Mouse (Mus musculus): ENCODE results near the gene Prss35. TPM values are rescaled to one million over a fixed set of nuclear protein-coding genes. Genes with fewer than 3 reads are reported as not detected.

Prss35 gene
- total RNA-seq (2015) (not detected in 2 replicates), total RNA-seq (2017) (not detected in 2 replicates)

DNA sequence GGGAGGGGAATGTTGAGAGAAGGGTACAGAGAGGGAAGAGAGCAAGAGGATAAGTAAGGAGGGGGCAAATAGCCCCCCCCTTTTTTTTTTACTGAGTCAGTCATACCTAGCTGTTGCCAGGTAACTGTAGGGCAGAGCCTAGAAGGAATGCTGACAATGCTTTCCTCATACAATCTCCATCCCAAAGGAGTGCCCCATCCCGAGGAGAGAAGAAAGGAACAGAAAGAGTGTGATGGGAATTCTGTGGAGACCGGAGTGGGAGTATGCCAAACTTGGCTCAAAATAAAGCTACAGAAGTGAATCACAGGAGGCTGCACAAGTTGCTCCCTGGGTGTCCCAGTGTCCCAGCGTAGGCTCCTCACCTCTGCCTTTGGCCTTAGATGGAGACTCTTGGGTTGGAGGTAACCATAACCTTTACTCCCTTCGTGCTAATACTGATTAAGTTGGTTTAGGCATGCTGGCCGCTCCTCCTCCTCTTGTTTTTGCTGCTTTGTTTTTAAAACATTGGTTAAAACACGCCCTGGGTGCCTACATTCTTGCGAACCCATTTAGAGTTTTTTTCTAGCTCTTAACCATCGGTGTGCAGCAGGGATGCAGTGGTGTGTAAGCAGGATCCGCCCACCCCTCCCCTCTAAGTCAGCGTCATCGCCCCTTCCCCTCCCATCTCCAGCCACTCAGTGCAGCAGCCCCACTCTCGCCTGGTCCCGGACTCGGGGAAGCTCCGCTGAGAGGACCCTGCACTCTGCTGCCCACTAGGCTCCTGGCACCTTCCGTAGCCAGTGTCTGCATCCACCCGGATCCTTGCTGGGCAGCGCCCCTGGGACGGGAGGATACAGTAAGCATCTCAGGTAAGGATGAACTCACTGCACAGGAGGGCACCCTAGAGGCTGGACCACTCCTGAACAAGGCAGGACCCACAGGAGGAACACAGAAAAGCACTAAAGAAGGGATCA is at the start of gene Prss35:
Gene Prss35 (plus strand): TSS at position 691 of the 953 bp plus-strand sequence.
- no peak for ATAC-seq (replicated peaks; ENCODE audit: poor library complexity)

DNA sequence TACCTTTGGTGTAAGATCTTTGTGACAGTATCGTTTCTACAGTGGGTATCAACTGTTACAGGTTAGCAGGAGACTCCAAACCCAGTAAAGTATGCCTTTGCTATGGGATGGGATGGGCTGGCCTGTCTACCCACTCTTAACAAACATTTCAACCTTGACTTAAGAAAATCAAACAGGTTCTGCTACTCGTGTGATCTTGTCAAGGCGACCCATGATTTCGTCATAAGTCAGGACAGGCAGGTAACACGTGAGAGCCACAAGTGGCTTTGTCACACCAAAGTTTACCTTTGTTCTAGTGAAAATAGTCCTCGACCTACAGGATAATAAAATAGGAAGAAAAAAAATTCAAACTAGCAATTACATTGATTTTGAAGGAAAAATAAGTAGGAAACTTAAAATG is 49.5 kb upstream of the Prss35 start:
- ATAC-seq (replicated peaks; ENCODE audit: poor library complexity), result no peak

- ATAC-seq (replicated peaks; ENCODE audit: poor library complexity), result no peak
These were observed 48.8 kb upstream of the Prss35 start for GRCm38 (mm10) chr9:86694644-86695043.

- peak; percentile 23 for ATAC-seq (replicated peaks; ENCODE audit: poor library complexity)
These were observed 48.1 kb upstream of the Prss35 start for GRCm38 (mm10) chr9:86695199-86695817.

GRCm38 (mm10) chr9:86695818-86696261 is 47.6 kb upstream of the Prss35 start, which contains the start of gene Me1:
Gene Me1 (minus strand): TSS chr9:86695953.
- ATAC-seq (replicated peaks; ENCODE audit: poor library complexity), result peak; percentile 81

GRCm38 (mm10) chr9:86701264-86701663 is 42.2 kb upstream of the Prss35 start:
- ATAC-seq (replicated peaks; ENCODE audit: poor library complexity), result no peak

GRCm38 (mm10) chr9:86701844-86702243 is 41.6 kb upstream of the Prss35 start:
- no peak for ATAC-seq (replicated peaks; ENCODE audit: poor library complexity)

DNA sequence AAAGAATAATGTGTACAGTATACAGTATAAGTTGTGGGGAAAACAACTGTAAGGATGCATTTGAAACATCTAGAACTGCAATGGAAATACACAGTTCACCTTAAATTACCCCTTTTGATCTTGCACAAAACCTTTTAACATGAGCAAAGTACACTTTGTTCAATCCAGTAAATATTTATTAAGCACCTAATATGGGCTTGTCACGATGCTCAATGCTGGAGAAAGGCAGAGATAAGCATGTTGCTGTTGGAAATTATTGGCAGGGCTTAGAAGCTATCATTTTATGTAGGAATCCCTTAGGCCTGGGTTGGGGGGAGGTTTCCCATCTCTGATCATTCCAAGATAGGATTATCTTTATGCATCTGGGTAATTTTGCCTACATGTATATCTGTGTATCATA is 36.0 kb upstream of the Prss35 start:
- no peak for ATAC-seq (replicated peaks; ENCODE audit: poor library complexity)

DNA sequence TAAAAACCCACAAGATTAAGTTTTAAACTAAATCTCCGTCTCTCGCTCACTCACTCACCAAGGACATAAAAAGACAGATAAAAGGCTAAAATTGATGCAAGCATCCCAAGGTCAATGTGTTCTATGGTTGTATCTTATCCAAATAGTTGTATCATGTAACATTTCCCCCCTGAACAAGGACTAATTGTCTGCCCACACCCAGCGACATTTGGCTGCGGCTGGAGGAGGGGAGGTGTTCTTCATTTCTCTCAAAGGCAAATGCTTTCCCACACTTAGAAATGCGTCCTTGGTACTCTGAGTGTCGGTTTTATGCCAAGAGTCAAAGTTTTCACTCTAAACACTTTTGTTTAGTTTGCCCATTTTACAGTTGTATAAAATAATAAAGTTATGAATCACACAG is 34.5 kb upstream of the Prss35 start:
- no peak for ATAC-seq (replicated peaks; ENCODE audit: poor library complexity)

GRCm38 (mm10) chr9:86710091-86710634 is 33.3 kb upstream of the Prss35 start:
- no peak for ATAC-seq (replicated peaks; ENCODE audit: poor library complexity)

- no peak for ATAC-seq (replicated peaks; ENCODE audit: poor library complexity)
These were observed 30.8 kb upstream of the Prss35 start for GRCm38 (mm10) chr9:86712648-86713047.

GRCm38 (mm10) chr9:86714089-86714488 is 29.4 kb upstream of the Prss35 start:
- ATAC-seq (replicated peaks; ENCODE audit: poor library complexity), result no peak

- no peak for ATAC-seq (replicated peaks; ENCODE audit: poor library complexity)
These were observed 26.9 kb upstream of the Prss35 start for GRCm38 (mm10) chr9:86716540-86716939.

DNA sequence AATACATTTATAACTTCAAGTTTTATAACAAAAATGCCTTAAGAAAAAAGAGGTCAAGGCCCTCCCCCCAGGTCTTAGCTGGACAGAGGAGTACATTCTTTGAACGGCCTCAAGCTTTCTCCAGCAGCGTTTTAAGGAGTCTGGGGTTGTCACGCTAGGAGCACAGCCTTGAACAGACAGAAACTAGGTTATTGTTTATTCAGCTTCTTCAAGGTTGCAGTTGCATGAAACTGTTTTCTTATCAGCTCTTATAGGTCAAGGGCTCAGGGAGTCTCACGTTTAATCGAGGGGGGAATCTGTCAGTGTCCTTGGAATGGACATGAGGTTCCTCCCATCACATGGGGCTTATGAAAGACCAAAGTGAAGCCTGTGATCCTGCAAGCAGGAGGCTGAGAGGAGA is 26.3 kb upstream of the Prss35 start:
- no peak for ATAC-seq (replicated peaks; ENCODE audit: poor library complexity)

DNA sequence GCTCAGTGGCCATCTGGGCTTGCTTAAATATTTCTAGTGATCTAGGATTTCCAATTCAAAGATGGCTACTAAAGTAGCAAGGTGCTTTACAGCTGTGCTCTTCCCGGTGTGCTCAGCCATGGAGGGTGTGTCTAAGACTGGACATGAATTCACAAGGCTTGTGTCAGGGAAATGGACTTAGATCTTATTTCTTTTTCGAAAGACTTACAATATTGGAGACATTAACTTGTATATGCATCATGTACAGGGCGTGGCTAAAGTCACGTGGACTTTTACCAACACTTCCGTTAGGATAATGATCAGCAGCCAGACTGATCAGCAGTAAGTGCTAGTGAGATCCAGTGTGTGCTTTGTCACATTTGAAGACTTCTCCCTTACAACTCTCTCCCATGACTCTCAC is 23.2 kb upstream of the Prss35 start:
- no peak for ATAC-seq (replicated peaks; ENCODE audit: poor library complexity)

DNA sequence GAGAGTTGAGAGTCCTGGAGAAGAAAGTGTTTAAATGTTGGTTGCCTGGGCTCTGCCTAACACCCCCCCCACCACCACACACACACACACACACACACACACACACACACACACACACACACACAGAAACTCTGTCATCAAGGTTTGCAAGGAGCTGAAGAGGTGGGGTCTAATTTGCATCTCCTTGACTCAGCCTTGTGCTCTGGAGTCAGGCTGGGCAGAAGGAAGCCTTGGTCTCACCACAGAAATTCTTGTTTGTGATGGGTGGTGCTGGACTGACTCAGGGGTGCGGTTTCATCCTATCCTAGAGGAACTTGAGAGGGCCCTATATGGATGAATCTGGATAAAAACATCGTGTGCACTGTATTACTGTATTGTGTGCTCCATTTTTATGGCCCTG is 22.7 kb upstream of the Prss35 start:
- ATAC-seq (replicated peaks; ENCODE audit: poor library complexity), result no peak

DNA sequence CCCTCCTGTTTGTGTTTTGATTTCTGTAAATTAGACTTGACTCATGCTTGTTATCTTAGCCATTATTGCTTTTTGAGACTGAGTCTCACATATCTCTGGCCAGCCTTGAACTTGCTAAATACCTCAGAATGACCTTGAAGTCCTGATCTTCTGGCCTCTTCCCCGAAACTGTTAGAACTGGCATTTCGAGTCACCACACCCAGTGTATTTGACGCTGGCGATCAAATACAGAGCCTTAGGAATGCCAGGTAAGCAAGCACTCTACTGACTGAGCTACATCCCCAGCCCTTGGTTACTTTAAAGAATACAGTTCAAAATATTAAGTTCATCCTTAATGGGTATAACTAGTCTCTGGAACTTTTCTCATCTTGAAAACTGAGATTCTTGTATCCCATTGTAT is 18.4 kb upstream of the Prss35 start:
- no peak for ATAC-seq (replicated peaks; ENCODE audit: poor library complexity)

GRCm38 (mm10) chr9:86725604-86726380 is 17.7 kb upstream of the Prss35 start:
- no peak for ATAC-seq (replicated peaks; ENCODE audit: poor library complexity)

GRCm38 (mm10) chr9:86726381-86726720 is 17.1 kb upstream of the Prss35 start:
- no peak for ATAC-seq (replicated peaks; ENCODE audit: poor library complexity)

- ATAC-seq (replicated peaks; ENCODE audit: poor library complexity), result no peak
These were observed 15.1 kb upstream of the Prss35 start for GRCm38 (mm10) chr9:86728214-86728814.

- no peak for ATAC-seq (replicated peaks; ENCODE audit: poor library complexity)
These were observed 14.4 kb upstream of the Prss35 start for GRCm38 (mm10) chr9:86729084-86729483.
